Mouse (Mus musculus) lung, embryonic 14.5 days (tissue): ENCODE measurements around the gene Sult1a1. TPM values are rescaled to one million over a fixed set of nuclear protein-coding genes. Genes with fewer than 3 reads are reported as not detected.

Experiments
- ATAC-seq: fragments of 200-750 bp; cut with Nextera tagmentation; 2 replicates; pipeline ENCODE4 v1.8.0; 2017; ENCODE audit warnings: mild to moderate bottlenecking, moderate TSS enrichment, moderate library complexity; ENCODE audit not compliant: insufficient read depth
- DNase-seq: peaks from one replicate; pipeline ENCODE4 v3.0.0-alpha.2; 2015
- H3K27ac ChIP-seq: fragments of 300-500 bp; sonication (generic); 2 replicates; pipeline ENCODE4 v1.5.1; 2014; ENCODE audit warnings: low read depth, mild to moderate bottlenecking, moderate library complexity
- H3K27me3 ChIP-seq: fragments of 300-500 bp; sonication (generic); 2 replicates; pipeline ENCODE4 v1.6.1; 2014; ENCODE audit warnings: low read length, control low read depth; ENCODE audit not compliant: insufficient read depth
- H3K36me3 ChIP-seq: fragments of 300-500 bp; sonication (generic); 2 replicates; pipeline ENCODE4 v1.6.1; 2014; ENCODE audit warnings: control low read depth; ENCODE audit not compliant: insufficient read depth
- H3K4me1 ChIP-seq: fragments of 300-500 bp; sonication (generic); 2 replicates; pipeline ENCODE4 v1.6.1; 2014; ENCODE audit warnings: antibody characterized with exemption, control low read depth; ENCODE audit not compliant: insufficient read depth
- H3K4me2 ChIP-seq: fragments of 300-500 bp; sonication (generic); 2 replicates; pipeline ENCODE4 v1.6.1; 2014; ENCODE audit warnings: mild to moderate bottlenecking
- H3K4me3 ChIP-seq: fragments of 300-500 bp; sonication (generic); 2 replicates; pipeline ENCODE4 v1.5.1; 2014; ENCODE audit warnings: low read depth, low read length
- H3K9ac ChIP-seq: fragments of 300-500 bp; sonication (generic); 2 replicates; pipeline ENCODE4 v1.6.1; 2014
- H3K9me3 ChIP-seq: fragments of 300-500 bp; sonication (generic); 2 replicates; pipeline ENCODE4 v1.6.1; 2016; ENCODE audit warnings: low read depth, low read length, control low read depth
- CTCF ChIP-seq: IDR thresholded peaks from 2 replicates; pipeline ENCODE4 v1.5.1; 2016; ENCODE audit warnings: antibody characterized with exemption, low read depth
- WGBS: fragments of 180-500 bp; shearing (Covaris S2); extraction: QIAGEN DNeasy Blood & Tissue Kit; methylation state at CpG from one replicate; pipeline ENCODE4 v1.1.7; 2014; 5-methylcytosine and 5-hydroxymethylcytosine counted together
- polyA plus RNA-seq: library from polyadenylated mRNA; unstranded; fragments of >200 nt; fragmentation: Nextera tagmentation; extraction: Ambion mirVana; gene quantifications from 2 replicates; pipeline ENCODE4 v1.2.1, GENCODE M21; 2014

Gene Sult1a1
- 1.4 and 2.6 TPM in 2 replicates for polyA plus RNA-seq

DNA sequence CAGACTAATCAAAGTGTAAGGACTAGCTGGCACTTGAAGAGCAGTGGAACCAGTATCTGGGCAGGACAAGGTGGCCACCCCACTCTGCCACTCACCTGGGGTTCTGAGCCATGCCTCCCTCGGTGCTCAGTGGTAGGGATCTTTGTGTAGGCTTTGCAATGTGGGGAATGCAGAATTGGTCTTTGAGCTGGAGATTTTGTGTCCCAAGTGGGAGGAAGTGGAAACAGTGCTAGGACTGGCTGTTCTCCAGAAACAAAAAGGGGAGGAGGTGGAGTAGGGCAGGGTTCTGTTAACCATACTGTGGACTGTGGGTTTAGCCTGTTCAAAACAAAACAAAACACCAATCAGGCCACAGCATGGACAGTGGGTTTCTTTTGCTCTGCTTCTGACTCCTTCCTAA lies at the start of gene Sult1a1:
Gene Sult1a1 (minus strand): TSS at position 226 of the 400 bp plus-strand sequence.
- ATAC-seq = no peak
- no peaks in the 10 kb centered on the region for H3K9me3 ChIP-seq
- TF ChIP-seq CTCF = no peak
- H3K36me3 ChIP-seq = peaks cover 24% of the 10 kb centered on the region
- H3K4me2 ChIP-seq = no peak within 1 kb of the TSS
- no peak within 1 kb of the TSS for H3K27ac ChIP-seq
- no peak within 1 kb of the TSS for H3K4me3 ChIP-seq
- no peaks in the 10 kb centered on the region for H3K4me1 ChIP-seq
- DNase-seq = peak; percentile 21
- H3K27me3 ChIP-seq = no peaks in the 10 kb centered on the region
- H3K9ac ChIP-seq = no peak within 1 kb of the TSS
- 69% methylated on average over 1 of the region's 1 CpGs for WGBS

GRCm38 (mm10) chr7:126725667-126726066 lies 49.4 kb upstream of the Sult1a1 start:
- no peak overlapping the region for H3K27ac ChIP-seq
- H3K9ac ChIP-seq = no peak overlapping the region
- WGBS = 76% methylated on average over 5 of the region's 5 CpGs
- H3K4me2 ChIP-seq = no peak overlapping the region
- TF ChIP-seq CTCF = no peak
- H3K36me3 ChIP-seq = no peaks in the 10 kb centered on the region
- H3K9me3 ChIP-seq = no peaks in the 10 kb centered on the region
- H3K27me3 ChIP-seq = no peaks in the 10 kb centered on the region
- no peaks in the 10 kb centered on the region for H3K4me1 ChIP-seq
- no peak overlapping the region for H3K4me3 ChIP-seq
- ATAC-seq (no peak), DNase-seq (no peak)

- Histone ChIP-seq H3K4me3 (no peak overlapping the region), H3K4me2 (no peak overlapping the region), H3K27ac (no peak overlapping the region), H3K9me3 (no peaks in the 10 kb centered on the region), H3K9ac (no peak overlapping the region), H3K4me1 (no peaks in the 10 kb centered on the region), H3K36me3 (no peaks in the 10 kb centered on the region), H3K27me3 (no peaks in the 10 kb centered on the region)
- TF ChIP-seq CTCF = no peak
- ATAC-seq (no peak), DNase-seq (no peak)
- 71% methylated on average over 3 of the region's 3 CpGs for WGBS
Measured at GRCm38 (mm10) chr7:126725077-126725476, 48.8 kb upstream of the Sult1a1 start.

GRCm38 (mm10) chr7:126721635-126722034 lies 45.4 kb upstream of the Sult1a1 start:
- Histone ChIP-seq H3K27ac (no peak overlapping the region), H3K27me3 (no peaks in the 10 kb centered on the region), H3K4me2 (no peak overlapping the region), H3K9ac (no peak overlapping the region), H3K36me3 (no peaks in the 10 kb centered on the region), H3K4me3 (no peak overlapping the region), H3K4me1 (no peaks in the 10 kb centered on the region), H3K9me3 (no peaks in the 10 kb centered on the region)
- no peak for TF ChIP-seq CTCF
- DNase-seq = no peak
- no peak for ATAC-seq
- 88% methylated on average over 13 of the region's 13 CpGs for WGBS

DNA sequence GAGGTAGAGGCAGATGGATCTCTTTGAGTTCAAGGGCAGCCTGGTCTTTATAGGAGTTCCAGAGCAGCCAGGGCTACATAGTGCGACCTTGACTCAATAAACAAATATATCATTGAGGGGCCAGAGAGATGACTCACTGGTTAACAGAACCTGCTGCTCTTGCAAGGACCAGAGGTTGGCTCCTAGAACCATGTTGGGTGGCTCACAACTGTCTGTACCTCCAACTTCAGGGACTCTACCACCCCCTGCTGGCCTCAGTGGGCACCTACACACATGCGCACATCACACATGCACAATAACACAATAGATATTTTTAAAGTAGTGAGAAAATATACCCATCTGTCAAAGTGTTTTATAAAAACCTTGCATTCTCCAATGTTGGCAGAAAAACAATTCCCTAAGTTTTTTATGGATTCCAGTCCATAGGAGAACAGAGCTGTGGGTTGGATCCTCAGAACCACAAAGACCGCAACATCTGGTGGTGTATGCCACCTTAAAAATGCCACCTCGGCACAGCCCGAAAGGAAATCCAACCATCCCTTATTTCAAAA lies 42.6 kb upstream of the Sult1a1 start:
- ATAC-seq = no peak
- Histone ChIP-seq H3K4me1 (no peaks in the 10 kb centered on the region), H3K27me3 (no peaks in the 10 kb centered on the region)

DNA sequence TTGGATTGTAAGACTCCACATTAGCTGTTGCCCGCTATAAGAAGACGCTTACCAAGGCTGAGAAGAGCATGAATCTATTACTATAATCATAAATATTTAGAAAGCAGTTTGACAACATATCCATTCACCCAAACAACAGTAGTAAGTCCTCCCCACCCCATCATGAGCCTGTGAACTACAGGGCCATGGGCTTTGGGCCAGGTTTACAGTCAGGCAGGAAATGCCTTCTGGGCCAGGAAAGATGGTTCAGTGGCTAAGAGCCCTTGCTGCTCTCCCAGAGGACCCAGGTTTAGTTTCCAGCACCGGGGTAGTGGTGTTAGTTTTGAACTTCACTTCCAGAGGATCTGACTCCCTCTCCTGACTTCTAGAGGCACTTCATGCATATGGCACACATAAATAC lies 41.3 kb upstream of the Sult1a1 start:
- ATAC-seq (no peak; the same call in 1 of the 2 replicates), DNase-seq (peak; percentile 56)
- no peaks in the 10 kb centered on the region for H3K36me3 ChIP-seq
- no peaks in the 10 kb centered on the region for H3K9me3 ChIP-seq
- no peak overlapping the region for H3K27ac ChIP-seq
- no peak for TF ChIP-seq CTCF
- H3K27me3 ChIP-seq = no peaks in the 10 kb centered on the region
- no peaks in the 10 kb centered on the region for H3K4me1 ChIP-seq
- H3K9ac ChIP-seq = no peak overlapping the region
- WGBS = 62% methylated on average over 3 of the region's 3 CpGs
- H3K4me2 ChIP-seq = no peak overlapping the region
- no peak overlapping the region for H3K4me3 ChIP-seq

More for the DNA sequence above, 42.6 kb upstream of the Sult1a1 start:
- H3K9ac ChIP-seq = no peak overlapping the region
- H3K4me2 ChIP-seq = no peak overlapping the region
- H3K4me3 ChIP-seq = no peak overlapping the region
- DNase-seq = no peak
- TF ChIP-seq CTCF = peak; percentile 17; the same call in 1 of the 2 replicates
- WGBS = 91% methylated on average over 5 of the region's 5 CpGs
- no peaks in the 10 kb centered on the region for H3K9me3 ChIP-seq
- no peaks in the 10 kb centered on the region for H3K36me3 ChIP-seq
- H3K27ac ChIP-seq = no peak overlapping the region

DNA sequence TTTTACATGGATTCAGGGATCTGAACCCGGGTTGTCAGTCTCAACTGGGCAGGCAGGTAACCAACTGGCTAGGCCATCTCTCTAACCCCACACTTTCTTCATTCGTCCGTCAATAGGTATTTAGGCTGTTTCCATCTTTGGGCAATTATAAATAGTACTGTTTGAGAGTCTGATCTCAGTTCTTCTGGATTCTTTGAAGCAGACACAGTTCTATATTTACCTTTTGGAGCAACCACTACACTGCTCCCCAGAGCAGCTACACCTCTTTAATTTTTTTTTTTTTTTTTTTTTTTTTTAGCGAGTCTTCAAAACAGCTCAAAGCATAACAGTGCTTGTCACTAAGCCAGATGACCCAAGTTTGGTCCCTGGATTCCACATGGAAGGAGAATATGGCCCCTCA lies 39.4 kb upstream of the Sult1a1 start:
- no peak overlapping the region for H3K4me2 ChIP-seq
- no peaks in the 10 kb centered on the region for H3K27me3 ChIP-seq
- 77% methylated on average over 4 of the region's 4 CpGs for WGBS
- DNase-seq = no peak
- no peak overlapping the region for H3K4me3 ChIP-seq
- TF ChIP-seq CTCF = no peak
- ATAC-seq = no peak
- no peaks in the 10 kb centered on the region for H3K9me3 ChIP-seq
- no peak overlapping the region for H3K9ac ChIP-seq
- H3K4me1 ChIP-seq = no peaks in the 10 kb centered on the region
- H3K36me3 ChIP-seq = no peaks in the 10 kb centered on the region
- H3K27ac ChIP-seq = no peak overlapping the region
